Mouse (Mus musculus) midbrain, embryonic 11.5 days (tissue): ENCODE data around the gene Gm572. TPM values are rescaled to one million over a fixed set of nuclear protein-coding genes. Genes with fewer than 3 reads are reported as not detected.

Experiments used
- ATAC-seq: fragments of 200-750 bp; cut with Nextera tagmentation; 2 replicates; pipeline ENCODE4 v1.8.0; 2017; ENCODE audit warnings: moderate TSS enrichment, moderate library complexity; ENCODE audit not compliant: low FRiP score
- DNase-seq: peaks from one replicate; pipeline ENCODE4 v3.0.0; 2015; ENCODE audit warnings: low spot score; ENCODE audit errors: missing footprints
- H3K27ac ChIP-seq: fragments of 300-500 bp; sonication (generic); 2 replicates; pipeline ENCODE4 v1.5.1; 2014; ENCODE audit warnings: low read depth, low read length
- H3K27me3 ChIP-seq: fragments of 300-500 bp; sonication (generic); 2 replicates; pipeline ENCODE4 v1.6.1; 2014; ENCODE audit warnings: mild to moderate bottlenecking, low read length, moderate library complexity, mixed read lengths; ENCODE audit not compliant: control insufficient read depth, insufficient read depth
- H3K36me3 ChIP-seq: fragments of 300-500 bp; sonication (generic); 2 replicates; pipeline ENCODE4 v1.6.1; 2014; ENCODE audit warnings: mild to moderate bottlenecking, low read length, moderate library complexity, mixed read lengths; ENCODE audit not compliant: control insufficient read depth, insufficient read depth
- H3K4me1 ChIP-seq: fragments of 300-500 bp; sonication (generic); 2 replicates; pipeline ENCODE4 v1.6.1; 2014; ENCODE audit warnings: low read length; ENCODE audit not compliant: control insufficient read depth, insufficient read depth
- H3K4me2 ChIP-seq: fragments of 300-500 bp; sonication (generic); 2 replicates; pipeline ENCODE4 v1.6.1; 2014; ENCODE audit warnings: mild to moderate bottlenecking, moderate library complexity
- H3K4me3 ChIP-seq: fragments of 300-500 bp; sonication (generic); 2 replicates; pipeline ENCODE4 v1.5.1; 2014; ENCODE audit warnings: low read depth, low read length
- H3K9ac ChIP-seq: fragments of 300-500 bp; sonication (generic); 2 replicates; pipeline ENCODE4 v1.6.1; 2014; ENCODE audit warnings: low read length
- H3K9me3 ChIP-seq: fragments of 300-500 bp; sonication (generic); 2 replicates; pipeline ENCODE4 v1.6.1; 2016; ENCODE audit warnings: low read length; ENCODE audit not compliant: control insufficient read depth
- WGBS: fragments of 180-500 bp; shearing (Covaris S2); extraction: QIAGEN DNeasy Blood & Tissue Kit; methylation state at CpG from one replicate; pipeline ENCODE4 v1.1.7; 2014; 5-methylcytosine and 5-hydroxymethylcytosine counted together
- polyA plus RNA-seq: library from polyadenylated mRNA; unstranded; fragments of >200 nt; fragmentation: Nextera tagmentation; extraction: Ambion mirVana; gene quantifications from 2 replicates; pipeline ENCODE4 v1.2.1, GENCODE M21; 2014

Gm572 gene
- polyA plus RNA-seq: not detected in 2 replicates

DNA sequence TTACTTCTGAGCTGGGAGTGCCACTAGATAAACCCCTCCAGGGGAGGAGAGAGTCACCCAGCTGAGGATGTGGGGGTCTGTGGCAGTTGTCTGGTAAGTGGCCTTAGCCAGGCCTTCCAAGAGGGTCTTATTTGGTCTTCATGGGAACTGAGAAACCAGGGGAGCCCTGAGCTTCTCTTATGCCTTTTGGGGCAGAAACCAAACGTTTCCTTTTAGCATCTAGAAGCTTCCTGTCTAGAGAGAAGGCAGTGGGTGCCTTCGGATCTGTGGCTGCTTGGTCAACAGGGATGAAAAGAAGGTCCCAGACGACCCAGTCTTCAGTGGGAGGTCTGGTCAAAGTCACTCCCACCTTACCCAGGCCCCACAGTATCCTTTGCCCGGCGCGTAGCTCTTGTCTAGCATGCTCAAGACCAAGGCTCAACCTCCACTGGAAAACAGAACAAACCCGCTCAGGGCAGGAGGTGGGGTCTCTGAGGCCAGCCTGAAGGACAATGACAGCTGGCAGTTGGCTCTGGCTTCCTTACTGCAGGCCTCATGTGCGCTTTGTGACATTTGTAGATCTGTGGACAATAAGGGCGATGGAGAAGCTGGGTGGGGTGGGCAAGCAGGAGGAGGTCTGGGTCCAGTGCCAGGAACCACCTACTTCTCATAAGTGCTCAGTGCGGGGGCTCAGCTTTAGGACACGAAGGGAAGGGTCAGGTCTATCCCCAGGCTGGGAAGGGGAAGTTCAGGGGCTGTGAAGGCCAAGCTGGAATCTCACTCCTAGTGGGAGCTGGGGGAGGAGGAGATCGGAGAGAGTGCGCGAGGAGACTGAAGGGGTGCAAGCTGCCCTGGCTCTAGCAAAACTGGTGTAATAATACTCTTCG is at the start of gene Gm572:
TSS of gene Gm572 (plus strand) at position 27 of the 866 bp plus-strand sequence.
- DNase-seq: no peak
- WGBS: 67% methylated on average over 15 of the region's 15 CpGs
- no peak within 1 kb of the TSS for H3K27ac ChIP-seq
- H3K27me3 ChIP-seq: no peaks in the 10 kb centered on the region
- no peak for ATAC-seq
- H3K4me2 ChIP-seq: peak within 1 kb of the TSS; percentile 15; the same call in 1 of the 2 replicates
- H3K9me3 ChIP-seq: no peaks in the 10 kb centered on the region
- H3K9ac ChIP-seq: 0 out of 2 replicates have a peak within 1 kb of the TSS, but pooled peaks have one; percentile 9
- H3K4me3 ChIP-seq: no peak within 1 kb of the TSS
- H3K4me1 ChIP-seq: peaks cover 3% of the 10 kb centered on the region; the same call in 1 of the 2 replicates
- H3K36me3 ChIP-seq: no peaks in the 10 kb centered on the region

DNA sequence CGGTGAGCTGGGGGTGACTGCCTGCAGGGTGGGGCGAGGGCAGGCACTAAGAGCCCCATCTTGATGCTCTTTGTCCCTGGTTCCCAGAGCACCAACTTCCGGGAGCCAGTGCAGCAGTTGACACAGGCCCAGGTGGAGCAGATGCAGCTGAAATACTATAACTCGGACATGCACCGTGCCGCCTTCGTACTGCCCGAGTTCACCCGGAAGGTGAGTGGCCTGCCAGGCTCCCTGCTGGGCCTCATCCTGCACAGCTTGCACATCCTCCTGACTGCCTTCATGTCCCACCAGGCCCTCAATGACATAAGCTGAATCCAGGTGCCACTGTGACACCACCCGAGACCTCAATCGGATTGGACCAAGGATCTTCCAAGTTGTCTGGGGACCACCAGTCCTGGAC is 49.1 kb upstream of the Gm572 start:
- Histone ChIP-seq H3K9ac (no peak overlapping the region), H3K27ac (no peak overlapping the region), H3K4me2 (no peak overlapping the region), H3K36me3 (peaks cover 24% of the 10 kb centered on the region), H3K9me3 (no peaks in the 10 kb centered on the region), H3K4me1 (peaks cover 13% of the 10 kb centered on the region), H3K27me3 (no peaks in the 10 kb centered on the region), H3K4me3 (no peak overlapping the region)
- 95% methylated on average over 11 of the region's 11 CpGs for WGBS
- DNase-seq (no peak), ATAC-seq (no peak)

DNA sequence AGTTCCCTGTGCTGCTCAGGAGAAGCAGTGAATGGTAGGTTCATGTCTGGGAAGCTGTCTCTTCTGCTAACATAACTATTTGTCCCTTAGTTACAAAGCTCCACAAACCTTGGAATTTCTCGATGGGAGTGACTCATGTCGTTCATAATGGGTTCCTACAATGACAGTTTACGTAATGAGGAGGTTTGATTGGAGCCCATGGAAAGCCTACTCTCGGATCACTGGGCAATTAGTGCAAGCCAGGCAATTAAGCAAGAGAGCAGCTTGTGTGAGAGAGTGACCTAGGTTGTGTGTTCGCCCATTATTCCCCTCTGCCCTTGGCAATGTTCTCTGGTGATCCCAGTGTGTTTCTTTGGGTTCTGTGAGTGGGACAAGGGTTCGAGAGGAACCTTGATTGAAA is 47.2 kb upstream of the Gm572 start:
- Histone ChIP-seq H3K36me3 (peaks cover 24% of the 10 kb centered on the region), H3K9me3 (no peaks in the 10 kb centered on the region), H3K4me2 (no peak overlapping the region), H3K4me3 (no peak overlapping the region), H3K27ac (no peak overlapping the region), H3K4me1 (peaks cover 9% of the 10 kb centered on the region; the same call in 1 of the 2 replicates), H3K27me3 (no peaks in the 10 kb centered on the region), H3K9ac (no peak overlapping the region)
- WGBS: 90% methylated on average over 6 of the region's 6 CpGs
- no peak for DNase-seq
- ATAC-seq: no peak

DNA sequence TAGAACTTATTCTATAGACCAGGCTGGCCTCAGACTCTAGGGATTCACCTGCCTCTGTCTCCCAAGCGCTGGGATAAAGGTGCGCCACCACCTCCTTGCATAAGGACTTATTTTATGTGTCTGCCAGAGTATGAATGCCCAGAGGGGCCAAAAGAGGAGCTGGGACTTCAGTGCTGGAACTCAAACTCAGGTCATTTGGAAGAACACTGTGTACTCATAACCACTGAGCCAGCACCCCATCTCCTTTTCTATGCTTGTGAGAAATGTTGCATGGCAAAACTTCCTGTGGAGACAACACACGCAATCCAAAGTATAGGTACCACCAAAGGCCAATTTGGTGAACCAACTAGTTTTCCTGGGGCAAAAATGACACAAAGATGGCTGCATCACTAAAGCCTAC is 46.4 kb upstream of the Gm572 start:
- H3K4me1 ChIP-seq: peaks cover 9% of the 10 kb centered on the region; the same call in 1 of the 2 replicates
- H3K36me3 ChIP-seq: peaks cover 24% of the 10 kb centered on the region
- no peak for DNase-seq
- H3K9me3 ChIP-seq: no peaks in the 10 kb centered on the region
- ATAC-seq: no peak
- H3K27ac ChIP-seq: no peak overlapping the region
- no peak overlapping the region for H3K9ac ChIP-seq
- H3K4me3 ChIP-seq: no peak overlapping the region
- no peak overlapping the region for H3K4me2 ChIP-seq
- no peaks in the 10 kb centered on the region for H3K27me3 ChIP-seq
- 92% methylated on average over 3 of the region's 3 CpGs for WGBS

DNA sequence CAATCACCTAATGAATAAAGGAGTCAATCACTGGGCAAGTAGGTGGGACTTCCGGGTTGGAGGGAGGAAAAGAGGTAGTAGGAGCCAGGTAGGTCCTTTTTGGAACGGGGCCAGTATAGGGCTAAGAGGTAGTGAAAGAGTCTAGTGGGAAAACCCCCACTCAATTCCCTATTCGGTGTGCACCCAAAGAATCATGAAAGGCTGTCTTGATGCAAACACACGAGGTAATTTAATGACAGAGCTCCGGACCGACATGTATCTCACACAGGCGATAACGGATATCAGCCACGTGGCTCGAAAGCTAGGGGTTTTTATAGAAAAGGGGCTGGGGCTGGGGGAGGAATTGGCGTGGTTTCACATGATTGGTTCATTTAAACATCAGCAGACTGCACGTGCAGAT is 44.3 kb upstream of the Gm572 start:
- WGBS: 96% methylated on average over 12 of the region's 12 CpGs
- no peak overlapping the region for H3K4me2 ChIP-seq
- no peaks in the 10 kb centered on the region for H3K4me1 ChIP-seq
- DNase-seq (no peak), ATAC-seq (no peak)
- no peak overlapping the region for H3K27ac ChIP-seq
- H3K4me3 ChIP-seq: no peak overlapping the region
- H3K9me3 ChIP-seq: no peaks in the 10 kb centered on the region
- no peaks in the 10 kb centered on the region for H3K27me3 ChIP-seq
- peaks cover 22% of the 10 kb centered on the region for H3K36me3 ChIP-seq
- no peak overlapping the region for H3K9ac ChIP-seq

DNA sequence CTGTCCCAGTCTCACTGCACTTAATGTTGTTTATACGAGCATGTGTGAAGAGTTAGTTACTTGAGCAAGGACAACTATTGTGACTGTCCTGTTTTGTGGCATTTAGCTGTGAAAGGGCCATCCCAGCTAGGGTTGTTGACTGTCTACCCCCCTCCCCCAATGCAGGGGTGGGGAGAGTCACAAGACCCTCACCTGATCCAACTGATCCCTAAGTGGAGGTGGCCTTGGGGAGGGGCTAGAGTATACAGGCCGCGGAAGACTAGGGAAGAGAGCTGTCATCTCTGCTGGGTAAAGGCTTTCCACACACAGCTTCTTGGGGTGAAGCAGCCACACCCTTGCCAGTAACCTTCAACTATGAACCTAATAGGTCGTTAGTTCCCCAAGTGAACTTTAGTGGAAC is 42.8 kb upstream of the Gm572 start:
- H3K4me1 ChIP-seq: no peaks in the 10 kb centered on the region
- ATAC-seq (no peak), DNase-seq (no peak)
- no peaks in the 10 kb centered on the region for H3K9me3 ChIP-seq
- no peak overlapping the region for H3K9ac ChIP-seq
- no peak overlapping the region for H3K4me3 ChIP-seq
- H3K4me2 ChIP-seq: no peak overlapping the region
- H3K36me3 ChIP-seq: peaks cover 15% of the 10 kb centered on the region
- H3K27me3 ChIP-seq: no peaks in the 10 kb centered on the region
- no peak overlapping the region for H3K27ac ChIP-seq
- WGBS: 86% methylated on average over 4 of the region's 4 CpGs

DNA sequence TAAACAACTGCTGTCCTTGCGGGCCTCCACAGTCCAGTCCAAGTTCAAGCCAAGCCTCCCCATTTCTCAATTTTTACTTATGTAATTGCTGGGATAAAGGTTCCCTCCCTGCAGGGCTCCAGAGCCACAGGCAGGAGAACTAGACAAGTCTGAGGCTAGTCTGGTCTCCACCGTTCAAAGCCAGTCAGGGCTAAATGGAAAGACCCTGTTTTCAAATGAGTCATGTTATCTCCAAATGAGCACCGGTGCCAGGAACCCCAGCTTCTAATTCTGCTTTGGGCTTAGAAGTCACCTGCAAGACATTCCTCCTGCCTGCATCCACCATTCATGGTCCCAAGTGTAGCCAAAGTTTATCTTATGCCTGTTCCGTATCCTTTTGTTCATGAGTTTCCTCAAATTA is 41.2 kb upstream of the Gm572 start:
- 84% methylated on average over 4 of the region's 4 CpGs for WGBS
- Histone ChIP-seq H3K9ac (no peak overlapping the region), H3K27me3 (no peaks in the 10 kb centered on the region), H3K9me3 (no peaks in the 10 kb centered on the region), H3K36me3 (peaks cover 13% of the 10 kb centered on the region), H3K4me1 (no peaks in the 10 kb centered on the region), H3K4me2 (no peak overlapping the region), H3K4me3 (no peak overlapping the region), H3K27ac (no peak overlapping the region)
- no peak for ATAC-seq
- no peak for DNase-seq

DNA sequence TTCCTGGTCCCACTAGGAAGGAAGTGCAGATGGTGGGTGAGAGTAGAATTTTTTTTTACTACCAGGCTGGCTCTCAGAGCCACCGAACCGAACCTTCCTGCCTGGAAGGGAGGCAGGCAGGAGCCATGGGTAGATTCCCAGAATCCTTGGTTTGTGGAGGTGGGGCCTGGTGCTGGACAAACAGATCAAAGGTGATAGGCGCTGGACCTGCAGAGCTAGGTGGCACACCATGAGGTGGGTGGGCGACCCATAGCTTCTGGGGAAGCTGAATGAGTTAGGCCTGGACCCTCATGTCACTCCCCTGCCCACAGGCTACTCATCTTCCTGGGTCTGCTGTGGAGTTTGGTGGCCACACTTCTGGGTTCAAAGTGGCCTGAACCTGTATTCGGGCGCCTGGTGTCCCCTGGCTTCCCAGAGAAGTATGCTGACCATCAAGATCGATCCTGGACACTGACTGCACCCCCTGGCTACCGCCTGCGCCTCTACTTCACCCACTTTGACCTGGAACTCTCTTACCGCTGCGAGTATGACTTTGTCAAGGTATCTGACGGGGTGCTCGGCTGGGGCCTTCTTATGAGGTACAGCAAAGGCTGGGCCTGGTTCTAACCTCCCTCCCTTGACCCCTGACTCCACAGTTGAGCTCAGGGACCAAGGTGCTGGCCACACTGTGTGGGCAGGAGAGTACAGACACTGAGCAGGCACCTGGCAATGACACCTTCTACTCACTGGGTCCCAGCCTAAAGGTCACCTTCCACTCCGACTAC is 40.6 kb upstream of the Gm572 start, which contains the start of gene Masp2:
TSS of gene Masp2 (plus strand) at position 198 of the 764 bp plus-strand sequence.
- Histone ChIP-seq H3K9ac (no peak within 1 kb of the TSS), H3K9me3 (no peaks in the 10 kb centered on the region), H3K4me2 (no peak within 1 kb of the TSS), H3K4me3 (no peak within 1 kb of the TSS), H3K27me3 (no peaks in the 10 kb centered on the region), H3K4me1 (no peaks in the 10 kb centered on the region), H3K36me3 (peaks cover 9% of the 10 kb centered on the region), H3K27ac (no peak within 1 kb of the TSS)
- ATAC-seq (no peak), DNase-seq (no peak)
- WGBS: 88% methylated on average over 14 of the region's 14 CpGs
